Mouse (Mus musculus): Measurements from ENCODE around the gene Stab2.
A peak's percentile ranks its signal among the peaks of the same experiment; 100 is the strongest.

Stab2 gene

GRCm38 (mm10) chr10:86826929-86827328 is 180.9 kb downstream of the Stab2 start:
- DNase-seq (ENCODE audit: low spot score in 2 of 2): no peak

DNA sequence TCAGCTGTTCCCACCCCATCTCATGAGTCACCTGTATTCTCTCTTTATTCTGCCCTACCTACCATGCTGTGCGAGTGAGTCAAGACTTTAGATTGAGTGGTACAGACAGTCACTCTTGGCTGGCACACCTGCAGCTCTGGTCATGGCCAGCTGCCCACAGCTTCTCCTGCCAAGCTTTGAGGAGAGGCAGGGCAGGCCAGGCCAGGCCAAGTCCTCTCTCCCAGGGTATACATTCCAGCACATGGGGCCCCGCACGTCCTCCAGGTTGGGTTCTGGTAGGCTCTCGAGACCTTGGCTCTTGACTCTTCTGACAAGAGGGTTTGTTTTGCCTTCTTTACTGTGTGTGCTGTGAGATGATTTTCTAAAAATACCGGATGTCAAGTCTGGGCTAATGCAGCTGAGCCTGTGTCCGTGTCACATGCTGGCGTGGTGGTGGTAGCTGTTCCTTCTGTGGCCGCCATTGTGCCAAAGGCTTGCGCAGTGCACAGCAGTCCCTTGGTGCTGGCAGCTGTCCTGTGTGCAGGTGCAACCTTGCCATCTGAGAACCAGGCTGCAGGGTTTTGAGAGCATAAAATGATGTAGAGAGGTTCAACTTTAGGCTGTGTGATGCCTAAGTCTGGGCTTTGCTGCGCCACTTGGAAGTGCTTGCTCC is 181.8 kb downstream of the Stab2 start:
- no peak for DNase-seq (ENCODE audit: low spot score in 2 of 2)

GRCm38 (mm10) chr10:86824871-86825270 is 183.0 kb downstream of the Stab2 start:
- DNase-seq (ENCODE audit: low spot score in 2 of 2): no peak

DNA sequence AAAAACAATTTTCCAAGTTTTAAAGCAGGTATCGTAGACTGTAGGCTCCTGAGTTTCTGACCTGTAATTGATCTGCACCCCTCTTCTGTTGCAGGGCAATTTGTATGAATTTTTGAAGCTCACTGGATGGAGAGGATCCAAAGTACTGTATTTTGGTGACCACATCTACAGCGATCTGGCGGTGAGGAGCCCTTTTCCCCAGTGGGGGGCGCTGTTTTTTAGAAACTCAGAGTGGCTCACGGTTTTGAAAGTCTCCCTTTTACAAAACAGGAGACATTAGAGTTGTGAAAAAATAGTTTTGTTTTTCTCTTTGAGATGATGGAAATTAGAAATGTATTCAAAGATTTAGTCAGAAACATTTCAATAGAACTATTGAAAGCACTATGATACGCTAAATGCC is 183.7 kb downstream of the Stab2 start:
- DNase-seq (ENCODE audit: low spot score in 2 of 2): no peak

GRCm38 (mm10) chr10:86821014-86821413 is 186.8 kb downstream of the Stab2 start:
- no peak for DNase-seq (ENCODE audit: low spot score in 2 of 2)

GRCm38 (mm10) chr10:86819649-86820165 is 188.1 kb downstream of the Stab2 start:
- DNase-seq (ENCODE audit: low spot score in 2 of 2): peak; percentile 28

DNA sequence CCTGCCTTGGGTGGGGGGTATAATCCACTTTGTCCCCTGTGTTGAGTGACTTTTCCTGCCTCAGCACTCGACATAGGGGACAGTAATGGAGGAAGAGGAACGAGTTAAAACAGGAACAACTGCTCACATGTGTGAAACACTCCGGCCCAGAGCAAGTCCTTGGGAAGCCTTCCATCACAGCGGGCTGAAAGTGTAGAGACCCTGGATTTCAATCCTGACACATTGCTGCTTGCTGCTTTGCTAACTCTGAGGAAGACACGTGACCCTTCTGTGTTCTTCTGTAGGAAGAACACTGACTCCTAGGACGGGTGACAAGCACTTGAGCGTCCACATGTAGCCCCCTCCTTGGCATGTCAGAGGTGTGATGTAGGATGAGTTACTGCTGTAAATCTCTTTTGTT is 192.7 kb downstream of the Stab2 start:
- DNase-seq (ENCODE audit: low spot score in 2 of 2): no peak

DNA sequence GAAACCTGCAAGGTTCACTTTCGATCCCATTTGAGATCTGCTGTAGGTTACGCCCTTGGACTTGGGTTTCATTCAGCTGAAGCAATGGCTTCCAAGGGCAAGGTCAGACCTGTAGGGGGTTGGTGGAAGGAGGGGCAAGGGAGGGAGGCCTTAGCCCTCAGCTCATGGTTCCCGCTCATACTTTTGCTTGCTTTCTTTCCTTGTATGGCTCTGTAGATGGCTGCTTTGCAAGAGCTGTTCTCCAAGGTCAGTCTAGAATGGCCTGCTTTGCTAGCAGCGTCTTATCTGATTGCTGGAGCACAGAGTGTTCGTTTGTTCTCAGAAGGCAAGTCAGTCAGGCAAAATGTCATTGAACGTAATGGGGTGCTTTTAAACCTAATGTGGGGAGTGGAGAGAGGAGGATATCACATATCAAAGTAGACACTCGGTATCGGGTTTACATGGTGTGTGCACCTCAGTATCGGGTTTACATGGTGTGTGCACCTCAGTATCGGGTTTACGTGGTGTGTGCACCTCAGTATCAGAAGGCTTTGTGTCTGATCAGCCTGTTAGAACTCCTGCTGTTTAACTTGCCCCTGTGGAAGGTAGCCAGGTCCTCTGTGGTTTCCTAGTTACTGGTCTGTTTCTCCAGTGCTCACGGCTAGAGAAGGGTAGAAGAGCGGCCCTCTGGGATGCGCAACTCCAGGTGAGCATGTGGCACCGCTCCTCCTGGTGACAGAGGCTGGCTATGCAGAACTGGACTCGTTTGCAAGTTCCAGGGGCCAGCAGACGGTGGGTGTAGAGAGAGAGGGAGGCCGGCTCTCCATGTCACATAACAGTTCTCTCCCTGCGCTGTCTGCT is 193.3 kb downstream of the Stab2 start:
- DNase-seq (ENCODE audit: low spot score in 2 of 2): no peak

DNA sequence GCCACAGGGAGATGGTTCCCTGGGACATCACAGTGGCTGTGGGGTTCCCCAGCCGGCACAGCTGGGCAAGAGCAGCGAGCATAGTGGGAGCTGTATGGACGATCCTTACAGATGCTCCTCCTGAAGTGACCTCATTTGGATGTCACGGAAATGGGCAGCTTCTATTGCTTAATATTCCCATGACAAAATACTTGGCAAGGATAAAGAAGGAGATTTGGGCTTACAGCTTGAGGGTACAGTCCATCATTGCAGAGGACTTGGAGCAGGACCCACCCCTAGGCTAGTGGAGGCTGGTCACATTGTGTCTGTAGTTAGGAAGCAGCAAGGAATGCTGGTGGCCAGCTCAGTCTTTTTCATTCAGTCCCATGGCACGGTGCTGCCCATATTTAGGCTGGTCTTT is 197.2 kb downstream of the Stab2 start:
- DNase-seq (ENCODE audit: low spot score in 2 of 2): no peak

- no peak for DNase-seq (ENCODE audit: low spot score in 2 of 2)
Measured at GRCm38 (mm10) chr10:86810000-86810399, 197.8 kb downstream of the Stab2 start.

DNA sequence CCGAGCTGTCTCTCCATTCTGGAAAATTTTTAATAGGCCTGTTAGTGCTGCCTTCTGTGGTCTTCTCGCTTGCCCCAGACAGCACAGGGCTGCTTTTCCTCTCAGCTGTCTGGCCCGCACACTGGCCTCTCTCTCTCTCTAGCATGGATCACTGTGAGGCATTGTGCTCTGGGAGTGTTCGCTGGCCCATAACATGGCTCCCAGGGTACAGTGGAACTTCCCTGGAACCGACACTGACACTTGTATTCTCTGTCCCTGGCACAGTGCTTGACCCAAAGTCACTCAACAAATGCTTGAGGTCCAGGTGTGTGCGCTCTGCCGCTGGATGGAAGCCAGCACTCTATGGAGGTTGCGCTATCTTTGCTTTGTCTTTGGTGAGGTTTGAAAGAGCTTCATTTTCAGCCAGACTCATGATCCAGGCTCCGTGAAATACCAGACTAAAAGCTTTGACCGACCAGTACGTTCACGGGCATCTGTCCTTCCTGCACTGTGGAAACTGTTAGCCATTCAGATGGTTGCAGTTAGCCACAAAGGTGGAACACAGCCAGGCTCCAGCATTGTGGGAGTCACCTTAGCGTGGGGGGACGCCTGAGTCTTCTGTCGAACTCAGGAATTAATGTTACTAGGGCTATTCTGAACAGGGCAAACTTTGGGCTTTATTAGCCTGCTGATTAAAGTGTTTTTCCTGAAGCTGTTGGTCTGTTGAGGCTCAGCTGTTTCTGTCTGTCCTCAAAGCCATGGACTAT is 199.6 kb downstream of the Stab2 start:
- DNase-seq (ENCODE audit: low spot score in 2 of 2): no peak

GRCm38 (mm10) chr10:86807362-86807761 is 200.5 kb downstream of the Stab2 start:
- no peak for DNase-seq (ENCODE audit: low spot score in 2 of 2)

- no peak for DNase-seq (ENCODE audit: low spot score in 2 of 2)
Measured at GRCm38 (mm10) chr10:86796073-86796741, 211.6 kb downstream of the Stab2 start.

DNA sequence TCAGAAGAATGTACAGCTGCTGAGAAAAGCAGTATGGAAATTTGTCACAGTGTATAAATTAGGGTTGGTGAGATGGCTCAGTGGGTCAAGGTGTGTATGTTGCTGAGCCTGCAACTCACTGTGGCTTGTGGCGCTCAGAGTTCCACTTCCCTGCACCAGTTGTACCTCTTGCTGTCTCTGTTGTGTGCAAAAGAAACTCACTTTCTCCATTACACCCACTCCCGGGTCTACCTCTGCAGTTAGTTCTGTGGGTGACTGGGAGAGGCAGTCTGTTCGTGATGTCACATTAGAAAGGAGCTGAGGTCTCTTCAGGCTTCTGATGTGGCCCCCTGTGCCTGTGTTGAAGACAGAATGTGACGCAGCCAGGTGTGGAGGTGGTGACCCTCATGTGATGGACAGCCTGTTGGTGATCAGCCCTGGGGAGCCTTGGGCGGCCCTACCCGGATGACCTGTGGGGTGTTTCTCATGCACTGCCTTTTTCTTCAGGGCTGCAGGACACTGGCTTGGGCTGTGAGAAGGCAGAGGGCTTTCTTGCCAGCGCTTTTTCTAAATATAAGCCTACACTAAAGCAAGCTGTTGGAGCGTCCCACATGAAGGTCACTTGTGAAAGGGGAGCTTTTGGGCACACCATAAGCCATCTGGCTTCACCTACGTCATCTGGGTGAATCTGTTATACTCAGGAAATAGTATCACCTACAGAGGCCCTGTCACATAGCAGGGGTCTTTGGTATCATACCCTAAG is 212.9 kb downstream of the Stab2 start:
- DNase-seq (ENCODE audit: low spot score in 2 of 2): no peak

DNA sequence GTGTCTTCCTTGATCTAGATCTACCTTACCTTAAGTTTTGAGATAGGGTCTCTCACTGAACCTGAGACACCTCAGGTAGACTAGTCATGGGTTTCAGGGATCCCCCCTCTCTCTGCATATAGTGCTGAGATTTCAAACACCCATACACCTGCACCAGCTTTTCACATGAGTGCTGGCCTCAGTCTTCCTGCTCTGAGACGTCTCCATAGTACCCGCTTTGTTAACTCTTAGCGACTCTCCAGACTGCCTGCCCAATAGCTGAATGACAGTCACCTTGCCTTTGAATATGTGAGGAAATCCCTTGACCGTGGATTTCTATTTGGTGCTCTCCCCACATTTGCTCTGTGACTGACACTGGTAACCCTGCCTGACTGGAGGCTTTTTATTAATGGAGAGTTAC is 213.6 kb downstream of the Stab2 start:
- no peak for DNase-seq (ENCODE audit: low spot score in 2 of 2)

GRCm38 (mm10) chr10:86793509-86793951 is 214.3 kb downstream of the Stab2 start:
- no peak for DNase-seq (ENCODE audit: low spot score in 2 of 2)

DNA sequence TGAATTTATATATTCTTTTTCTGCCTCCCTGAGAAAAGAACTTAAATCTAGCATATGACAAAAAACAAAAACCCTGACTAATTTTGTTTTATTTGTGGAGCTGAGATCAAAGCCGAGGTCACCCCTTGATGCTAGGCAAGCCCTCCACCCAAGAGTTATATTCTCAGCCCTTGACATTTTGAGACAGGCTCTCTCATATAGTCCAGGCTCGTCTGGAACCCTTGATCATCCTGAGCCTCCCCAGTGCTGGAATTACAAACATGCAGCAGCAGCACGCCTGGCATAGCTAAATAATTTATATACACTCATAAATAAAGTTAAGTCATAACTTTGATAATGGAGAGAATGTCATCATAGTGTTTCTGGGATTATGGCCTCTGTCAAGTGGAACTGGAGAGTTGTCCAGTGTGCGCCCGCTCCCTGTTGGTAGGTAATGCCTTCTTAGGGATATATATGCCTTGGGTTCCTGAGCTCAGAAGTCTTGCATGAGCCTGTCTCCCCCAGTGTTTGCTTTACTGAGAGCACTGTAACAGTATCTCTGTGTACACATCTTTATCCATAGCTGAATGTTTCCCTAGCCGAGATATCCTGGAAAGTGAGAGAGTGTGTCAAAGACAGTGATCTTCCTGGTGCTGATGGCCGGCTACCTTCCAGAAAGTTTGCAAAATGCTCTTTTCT is 216.2 kb downstream of the Stab2 start:
- DNase-seq (ENCODE audit: low spot score in 2 of 2): no peak
